Mouse (Mus musculus): ENCODE measurements around the gene Neurod1. TPM values are rescaled to one million over a fixed set of nuclear protein-coding genes. Genes with fewer than 3 reads are reported as not detected.

The Neurod1 gene
- total and polyA plus RNA-seq, 3 experiments, result not detected

DNA sequence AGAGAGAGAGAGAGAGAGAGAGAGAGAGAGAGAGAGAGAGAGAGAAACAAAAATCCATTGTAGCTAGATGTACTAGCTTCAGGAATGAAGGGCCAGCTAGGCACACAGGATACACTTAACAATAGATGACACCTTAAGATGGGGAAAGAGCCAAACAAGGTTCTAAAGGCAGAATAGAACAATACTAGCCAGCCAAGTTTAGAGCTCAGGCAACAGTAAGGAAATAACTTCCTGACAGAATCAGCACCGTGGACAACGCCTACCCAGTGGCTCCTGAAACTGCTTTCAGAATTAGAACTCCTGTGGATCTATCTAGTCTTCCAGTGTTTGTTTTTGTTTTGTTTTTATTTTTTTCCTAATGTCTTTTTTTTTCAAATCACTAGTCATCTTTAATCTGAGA is 4.0 kb upstream of the Neurod1 start:
- H3K27ac ChIP-seq (ENCODE audit: insufficient read depth, low read depth), result no peak overlapping the region
- no peaks in the 10 kb centered on the region for H3K27me3 ChIP-seq (replicated peaks)
- H3K36me3 ChIP-seq (replicated peaks in 1 of 2; ENCODE audit: control insufficient read depth in 1 of 2, insufficient read depth in 1 of 2, low read length in 1 of 2), result no peaks in the 10 kb centered on the region
- no peak overlapping the region for H3K4me3 ChIP-seq (replicated peaks in 1 of 3; ENCODE audit: low read depth in 2 of 3, low read length in 2 of 3, poor library complexity in 1 of 3)
- no peaks in the 10 kb centered on the region for H3K9me3 ChIP-seq (replicated peaks; ENCODE audit: low read length)
- peaks cover 0 to 16% of the 10 kb centered on the region in 2 experiments; a peak in 2 of 4 replicates for H3K4me1 ChIP-seq (ENCODE audit: control insufficient read depth in 1 of 2, insufficient read depth in 2 of 2)
- H3K4me2 ChIP-seq (ENCODE audit: insufficient read depth, low read depth, poor library complexity, severe bottlenecking), result no peak overlapping the region
- no peak overlapping the region for H3K9ac ChIP-seq (ENCODE audit: insufficient read depth, low read depth)
- dilution Hi-C loops (cut with MboI; ENCODE audit: extremely low pct_ligation_motif_present, extremely low pct_unique_long_range_greater_than_20kb, low sequenced_read_pairs) (no loop called here), in situ Hi-C loops (cut with MboI; ENCODE audit: low pct_ligation_motif_present, low pct_unique_long_range_greater_than_20kb, low sequenced_read_pairs) (no loop called here)
- H3K79me2 ChIP-seq (replicated peaks; ENCODE audit: control insufficient read depth, extremely low read depth, insufficient read depth, poor library complexity, severe bottlenecking), result no peaks in the 10 kb centered on the region
- DNase-seq (ENCODE audit: extremely low read depth), result no peak
- TF ChIP-seq ELF1 (IDR thresholded peaks at IDR 0.05; ENCODE audit: low read depth, low read length), result no peak
- TF ChIP-seq EP300 (IDR thresholded peaks at IDR 0.05; ENCODE audit: low read length), result no peak
- TF ChIP-seq PAX5 (IDR thresholded peaks at IDR 0.05; ENCODE audit: low read length), result no peak
- no peak for TF ChIP-seq USF2 (conservative IDR thresholded peaks at IDR 0.05; ENCODE audit: low read depth, low read length)
- no peak for TF ChIP-seq MAX (IDR thresholded peaks at IDR 0.05; ENCODE audit: low read length)
- TF ChIP-seq RAD21 (IDR thresholded peaks at IDR 0.05; ENCODE audit: low read depth, low read length), result no peak
- TF ChIP-seq CHD2 (IDR thresholded peaks at IDR 0.05; ENCODE audit: low read length), result no peak
- no peak for TF ChIP-seq MEF2A (IDR thresholded peaks at IDR 0.05; ENCODE audit: borderline replicate concordance, low read depth, low read length)
- TF ChIP-seq POLR2A (IDR thresholded peaks at IDR 0.05; ENCODE audit: low read depth, low read length), result no peak
- TF ChIP-seq HCFC1 (IDR thresholded peaks at IDR 0.05; ENCODE audit: low read depth, low read length), result no peak
- no peak for TF ChIP-seq NRF1 (IDR thresholded peaks at IDR 0.05; ENCODE audit: low read depth, low read length)

DNA sequence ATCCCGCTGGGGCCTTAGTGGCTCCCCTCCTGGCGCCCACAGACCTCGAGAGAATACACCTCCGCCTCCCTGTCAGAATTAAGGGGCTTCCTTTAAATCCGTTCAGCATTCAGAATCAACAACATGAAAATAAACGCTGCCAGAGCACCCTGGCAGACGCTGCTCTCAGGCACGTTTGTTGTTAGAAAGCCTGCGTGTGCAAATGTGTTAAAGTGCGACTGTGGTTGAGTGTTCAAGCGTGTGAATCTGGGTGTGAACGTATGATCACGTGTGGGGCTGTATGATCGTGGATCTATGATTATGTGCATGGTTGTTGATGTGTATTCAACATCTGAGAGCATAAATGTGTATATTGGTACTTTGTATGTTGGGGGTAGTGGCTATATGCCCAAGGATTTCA is 3.6 kb upstream of the Neurod1 start:
- H3K27ac ChIP-seq (ENCODE audit: insufficient read depth, low read depth), result no peak overlapping the region
- H3K4me1 ChIP-seq (ENCODE audit: control insufficient read depth in 1 of 2, insufficient read depth in 2 of 2), result peaks cover 0 to 16% of the 10 kb centered on the region in 2 experiments; a peak in 2 of 4 replicates
- H3K4me3 ChIP-seq (replicated peaks in 1 of 3; ENCODE audit: low read depth in 2 of 3, low read length in 2 of 3, poor library complexity in 1 of 3), result no peak overlapping the region
- no peaks in the 10 kb centered on the region for H3K9me3 ChIP-seq (replicated peaks; ENCODE audit: low read length)
- H3K9ac ChIP-seq (ENCODE audit: insufficient read depth, low read depth), result no peak overlapping the region
- H3K4me2 ChIP-seq (ENCODE audit: insufficient read depth, low read depth, poor library complexity, severe bottlenecking), result no peak overlapping the region
- no peaks in the 10 kb centered on the region for H3K27me3 ChIP-seq (replicated peaks)
- dilution Hi-C loops (cut with MboI; ENCODE audit: extremely low pct_ligation_motif_present, extremely low pct_unique_long_range_greater_than_20kb, low sequenced_read_pairs), result no loop called here
- H3K79me2 ChIP-seq (replicated peaks; ENCODE audit: control insufficient read depth, extremely low read depth, insufficient read depth, poor library complexity, severe bottlenecking), result no peaks in the 10 kb centered on the region
- DNase-seq (ENCODE audit: extremely low read depth), result no peak
- in situ Hi-C loops (cut with MboI; ENCODE audit: low pct_ligation_motif_present, low pct_unique_long_range_greater_than_20kb, low sequenced_read_pairs), result no loop called here
- TF ChIP-seq IRF4 (IDR thresholded peaks at IDR 0.05; ENCODE audit: low read depth, low read length) (no peak), CHD2 (IDR thresholded peaks at IDR 0.05; ENCODE audit: low read length) (no peak), MXI1 (IDR thresholded peaks at IDR 0.05; ENCODE audit: low read depth, low read length) (no peak), HCFC1 (IDR thresholded peaks at IDR 0.05; ENCODE audit: low read depth, low read length) (no peak), NELFE (IDR thresholded peaks at IDR 0.05; ENCODE audit: low read depth, low read length) (no peak), SMC3 (IDR thresholded peaks at IDR 0.05; ENCODE audit: low read depth, low read length) (no peak), KAT2A (IDR thresholded peaks at IDR 0.05; ENCODE audit: insufficient replicate concordance, low read length) (no peak), RAD21 (IDR thresholded peaks at IDR 0.05; ENCODE audit: low read depth, low read length) (no peak), ZKSCAN1 (IDR thresholded peaks at IDR 0.05; ENCODE audit: borderline replicate concordance, low read depth, low read length) (no peak), CTCF (conservative IDR thresholded peaks at IDR 0.05 in 1 of 2, IDR thresholded peaks at IDR 0.05 in 1 of 2; ENCODE audit: low read depth in 2 of 2, low read length in 2 of 2) (no peak)
- no peaks in the 10 kb centered on the region for H3K36me3 ChIP-seq (replicated peaks in 1 of 2; ENCODE audit: control insufficient read depth in 1 of 2, insufficient read depth in 1 of 2, low read length in 1 of 2)
